Mouse (Mus musculus) lung, adult 2 months (tissue): ENCODE data around the gene Dntt. TPM values are rescaled to one million over a fixed set of nuclear protein-coding genes. Genes with fewer than 3 reads are reported as not detected.

Experiments used
- DNase-seq: peaks from one replicate; pipeline ENCODE4 v3.0.0; 2022
- H3K4me1 ChIP-seq: fragments of 200-500 bp; 2 replicates; pipeline ENCODE4 v1.6.1; 2011; ENCODE audit warnings: low read length; ENCODE audit not compliant: control insufficient read depth, insufficient read depth
- H3K4me3 ChIP-seq: fragments of 200-500 bp; replicated peaks from 2 replicates; pipeline ENCODE3; 2011; ENCODE audit warnings: low read depth, mild to moderate bottlenecking, control low read depth, low read length; ENCODE audit errors: extremely low read depth
- CTCF ChIP-seq: fragments of 200-500 bp; IDR thresholded peaks from 2 replicates; pipeline ENCODE4 v1.5.1; 2011; ENCODE audit warnings: mild to moderate bottlenecking, low read length, control low read depth; ENCODE audit not compliant: insufficient read depth
- POLR2A ChIP-seq: fragments of 200-500 bp; IDR thresholded peaks from 2 replicates; pipeline ENCODE4 v1.6.1; 2011; ENCODE audit warnings: low read depth, mild to moderate bottlenecking, control low read depth, low read length, borderline replicate concordance; ENCODE audit errors: extremely low read depth
- WGBS: fragments of 180-500 bp; shearing (Covaris S2); methylation state at CpG from one replicate; pipeline ENCODE4 v1.1.7; 2018; 5-methylcytosine and 5-hydroxymethylcytosine counted together
- polyA plus RNA-seq: library from polyadenylated mRNA; depleted of rRNA; stranded (reverse); fragments of >200 nt; gene quantifications from 2 replicates; pipeline ENCODE4 v1.2.3, GENCODE M21; 2012; rRNA removed

Gene Dntt
- 0.10 and 0.11 TPM in 2 replicates for polyA plus RNA-seq

- DNase-seq = no peak
- WGBS = 88% methylated on average over 6 of the region's 6 CpGs
- no peak within 1 kb of the TSS for H3K4me3 ChIP-seq
- no peaks in the 10 kb centered on the region for H3K4me1 ChIP-seq
- TF ChIP-seq POLR2A = no peak
Observed at GRCm38 (mm10) chr19:41029219-41029618, at the start of gene Dntt. Gene Dntt, plus strand, starts transcription at chr19:41029275.

GRCm38 (mm10) chr19:40980671-40981070 is 48.4 kb upstream of the Dntt start:
- no peak for DNase-seq
- TF ChIP-seq CTCF = no peak
- TF ChIP-seq POLR2A = no peak
- 74% methylated on average over 5 of the region's 5 CpGs for WGBS
- Histone ChIP-seq H3K4me1 (no peaks in the 10 kb centered on the region), H3K4me3 (no peak overlapping the region)

- Histone ChIP-seq H3K4me3 (no peak overlapping the region), H3K4me1 (no peaks in the 10 kb centered on the region)
- WGBS = 94% methylated on average over 1 of the region's 1 CpGs
- no peak for TF ChIP-seq CTCF
- no peak for TF ChIP-seq POLR2A
- no peak for DNase-seq
Observed at GRCm38 (mm10) chr19:40984536-40984935, 44.5 kb upstream of the Dntt start.

GRCm38 (mm10) chr19:40988856-40989255 is 40.2 kb upstream of the Dntt start:
- Histone ChIP-seq H3K4me1 (no peaks in the 10 kb centered on the region), H3K4me3 (no peak overlapping the region)
- no peak for TF ChIP-seq POLR2A
- no peak for TF ChIP-seq CTCF
- no peak for DNase-seq
- 69% methylated on average over 5 of the region's 5 CpGs for WGBS

- WGBS = 71% methylated on average over 9 of the region's 9 CpGs
- TF ChIP-seq POLR2A (no peak), CTCF (no peak)
- Histone ChIP-seq H3K4me3 (no peak overlapping the region), H3K4me1 (no peaks in the 10 kb centered on the region; the same call in 1 of the 2 replicates)
- DNase-seq = no peak
Observed at GRCm38 (mm10) chr19:40989961-40990600, 39.0 kb upstream of the Dntt start.

GRCm38 (mm10) chr19:40990781-40991343 is 38.2 kb upstream of the Dntt start:
- no peak for DNase-seq

GRCm38 (mm10) chr19:40991626-40992025 is 37.4 kb upstream of the Dntt start:
- DNase-seq = no peak
- no peak for TF ChIP-seq CTCF
- no peak for TF ChIP-seq POLR2A
- WGBS = 71% methylated on average over 7 of the region's 7 CpGs
- Histone ChIP-seq H3K4me1 (no peaks in the 10 kb centered on the region; the same call in 1 of the 2 replicates), H3K4me3 (no peak overlapping the region)

More at GRCm38 (mm10) chr19:40990781-40991343, 38.2 kb upstream of the Dntt start:
- Histone ChIP-seq H3K4me3 (no peak overlapping the region), H3K4me1 (no peaks in the 10 kb centered on the region; the same call in 1 of the 2 replicates)
- 85% methylated on average over 17 of the region's 17 CpGs for WGBS
- TF ChIP-seq CTCF (no peak), POLR2A (no peak)

GRCm38 (mm10) chr19:40992096-40992495 is 37.0 kb upstream of the Dntt start:
- 76% methylated on average over 11 of the region's 11 CpGs for WGBS
- H3K4me3 ChIP-seq = no peak overlapping the region

GRCm38 (mm10) chr19:40992517-40993044 is 36.5 kb upstream of the Dntt start:
- Histone ChIP-seq H3K4me1 (no peaks in the 10 kb centered on the region; the same call in 1 of the 2 replicates), H3K4me3 (no peak overlapping the region)
- TF ChIP-seq CTCF (no peak), POLR2A (no peak)
- no peak for DNase-seq
- WGBS = 70% methylated on average over 8 of the region's 8 CpGs

More at GRCm38 (mm10) chr19:40992096-40992495, 37.0 kb upstream of the Dntt start:
- no peak for DNase-seq
- TF ChIP-seq POLR2A (no peak), CTCF (no peak)
- H3K4me1 ChIP-seq = no peaks in the 10 kb centered on the region; the same call in 1 of the 2 replicates

- no peak for TF ChIP-seq CTCF
- TF ChIP-seq POLR2A = no peak
- H3K4me3 ChIP-seq = no peak overlapping the region
- 82% methylated on average over 5 of the region's 5 CpGs for WGBS
- DNase-seq = no peak
- H3K4me1 ChIP-seq = no peaks in the 10 kb centered on the region; the same call in 1 of the 2 replicates
Observed at GRCm38 (mm10) chr19:40993356-40993755, 35.7 kb upstream of the Dntt start.
